ENCODE assay signal across 32 mouse cellular contexts in genomic region chr7:120567366-120567765, GRCm38 (mm10).
"Had no signal": no experiment of that assay in that cellular context is flagged by ENCODE, and none has a peak within 500 bp of the region (broad histone marks: within the 10 kb centered on the region; RNA-seq: fewer than 3 reads in every experiment).

No protein-coding gene starts in this region.

- H3K27ac ChIP-seq: heart, embryonic 10.5 days; heart, embryonic 13.5 days; heart, embryonic 15.5 days; hindbrain, embryonic 10.5 days; hindbrain, embryonic 12.5 days; hindbrain, embryonic 13.5 days; hindbrain, embryonic 14.5 days; hindbrain, embryonic 15.5 days; hindbrain, postnatal 0 days; kidney, embryonic 15.5 days; kidney, postnatal 0 days; layer of hippocampus, adult 2 months; left cerebral cortex, adult 2 months had no signal

- H3K9ac ChIP-seq: heart, embryonic 12.5 days; heart, embryonic 13.5 days; heart, embryonic 15.5 days; hindbrain, embryonic 12.5 days; hindbrain, embryonic 13.5 days; hindbrain, embryonic 14.5 days; hindbrain, embryonic 15.5 days; kidney, embryonic 15.5 days had no signal

- H3K4me1 ChIP-seq: heart, embryonic 10.5 days; heart, embryonic 12.5 days; heart, embryonic 13.5 days; heart, embryonic 15.5 days; hindbrain, embryonic 10.5 days; hindbrain, embryonic 12.5 days; hindbrain, embryonic 13.5 days; hindbrain, embryonic 15.5 days; kidney, embryonic 15.5 days had no signal

- H3K4me3 ChIP-seq: heart, embryonic 10.5 days; heart, embryonic 12.5 days; heart, embryonic 13.5 days; heart, embryonic 15.5 days; hindbrain, embryonic 10.5 days; hindbrain, embryonic 12.5 days; hindbrain, embryonic 13.5 days; hindbrain, embryonic 15.5 days; kidney, embryonic 15.5 days; layer of hippocampus, adult 2 months; left cerebral cortex, adult 2 months had no signal

- H3K27me3 ChIP-seq: heart, embryonic 12.5 days; heart, embryonic 13.5 days; heart, embryonic 15.5 days; hindbrain, embryonic 12.5 days; hindbrain, embryonic 13.5 days; hindbrain, embryonic 15.5 days; kidney, embryonic 15.5 days had no signal

- DNase-seq: heart, postnatal 10 days; heart, postnatal 14 days; heart, postnatal 36 days; kidney, adult 11 months; kidney, adult 18-20 months; kidney, adult 2 months; kidney, adult 8-10 months; kidney, adult 9 months; kidney, postnatal 10 days; kidney, postnatal 14 days; kidney, postnatal 25 days; kidney, postnatal 36 days; kidney, postnatal 4 days; layer of hippocampus, adult 9-11 months; layer of hippocampus, postnatal 36 days had no signal

- ATAC-seq: hindbrain, embryonic 16.5 days; hindbrain, postnatal 0 days; inflammation-experienced regulatory T-cells, adult 6 months had no signal

- H3K4me2 ChIP-seq: heart, embryonic 11.5 days; heart, embryonic 12.5 days; heart, embryonic 13.5 days; heart, embryonic 15.5 days; hindbrain, embryonic 12.5 days; hindbrain, embryonic 13.5 days; hindbrain, embryonic 14.5 days; hindbrain, embryonic 15.5 days; kidney, embryonic 15.5 days had no signal

- H3K36me3 ChIP-seq: heart, embryonic 10.5 days; heart, embryonic 12.5 days; heart, embryonic 13.5 days; heart, embryonic 15.5 days; hindbrain, embryonic 10.5 days; hindbrain, embryonic 12.5 days; hindbrain, embryonic 13.5 days; hindbrain, embryonic 15.5 days; kidney, embryonic 15.5 days had no signal

- H3K9me3 ChIP-seq: heart, embryonic 10.5 days; heart, embryonic 12.5 days; heart, embryonic 13.5 days; heart, embryonic 15.5 days; hindbrain, embryonic 10.5 days; hindbrain, embryonic 12.5 days; hindbrain, embryonic 13.5 days; hindbrain, embryonic 15.5 days; kidney, embryonic 15.5 days had no signal
